Mouse (Mus musculus) C2C12 (cell line): ENCODE data around the gene Pop5. TPM values are rescaled to one million over a fixed set of nuclear protein-coding genes. Genes with fewer than 3 reads are reported as not detected.

ENCODE experiments used
- H3K27me3 ChIP-seq: one replicate; pipeline ENCODE4 v1.6.1; 2011; ENCODE audit not compliant: control insufficient read depth, insufficient read depth, insufficient read length
- H3K36me3 ChIP-seq: one replicate; pipeline ENCODE4 v1.6.1; 2011; ENCODE audit not compliant: control insufficient read depth, insufficient read depth
- H3K4me3 ChIP-seq: one replicate; pipeline ENCODE4 v1.5.1; 2011; ENCODE audit warnings: mild to moderate bottlenecking, control low read depth; ENCODE audit not compliant: poor library complexity, insufficient read depth, severe bottlenecking
- H3K79me2 ChIP-seq: one replicate; pipeline ENCODE4 v1.6.1; 2011; ENCODE audit not compliant: control insufficient read depth, insufficient read depth
- H3K79me3 ChIP-seq: one replicate; pipeline ENCODE4 v1.6.1; 2011; ENCODE audit warnings: low read depth, control low read depth
- H3ac ChIP-seq: one replicate; pipeline ENCODE3; 2011; ENCODE audit warnings: low read depth; ENCODE audit not compliant: control insufficient read depth, insufficient read length
- CEBPB ChIP-seq: IDR thresholded peaks from one replicate; pipeline ENCODE4 v1.6.1; 2011; ENCODE audit warnings: low read depth, mild to moderate bottlenecking, control low read depth, moderate library complexity
- CTCF ChIP-seq: IDR thresholded peaks from one replicate; pipeline ENCODE4 v1.5.1; 2011; ENCODE audit not compliant: control insufficient read depth, insufficient read depth, insufficient read length
- FOSL1 ChIP-seq: IDR thresholded peaks from one replicate; pipeline ENCODE4 v1.8.0; 2011; ENCODE audit warnings: mild to moderate bottlenecking, low read length; ENCODE audit not compliant: poor library complexity, insufficient read depth, severe bottlenecking
- MAX ChIP-seq: IDR thresholded peaks from one replicate; pipeline ENCODE4 v1.6.1; 2011; ENCODE audit warnings: mild to moderate bottlenecking, control low read depth
- MYOD1 ChIP-seq: IDR thresholded peaks from one replicate; pipeline ENCODE4 v1.6.1; 2011; ENCODE audit warnings: low read depth; ENCODE audit not compliant: control insufficient read depth, insufficient read length
- MYOG ChIP-seq: IDR thresholded peaks from one replicate; pipeline ENCODE4 v1.6.1; 2011; ENCODE audit not compliant: control insufficient read depth, insufficient read length; ENCODE audit errors: extremely low read depth
- USF1 ChIP-seq: IDR thresholded peaks from one replicate; pipeline ENCODE4 v1.6.1; 2011; ENCODE audit warnings: low read depth, mild to moderate bottlenecking, control low read depth, moderate library complexity
- polyA plus RNA-seq: library from polyadenylated mRNA; unstranded; fragments of >200 nt; fragmentation: generic; extraction: Trizol; gene quantifications from one replicate; pipeline ENCODE4 v1.2.1, GENCODE M21; 2012; ENCODE audit warnings: missing spikeins

Pop5 gene
- polyA plus RNA-seq, 1 experiment, result 141 TPM

- H3K4me3 ChIP-seq, result no peak overlapping the region
- no peaks in the 10 kb centered on the region for H3K27me3 ChIP-seq
- no peak overlapping the region for H3ac ChIP-seq
- H3K79me3 ChIP-seq, result peaks cover 70% of the 10 kb centered on the region
- peaks cover 77% of the 10 kb centered on the region for H3K79me2 ChIP-seq
- peaks cover 22% of the 10 kb centered on the region for H3K36me3 ChIP-seq
- TF ChIP-seq FOSL1 (no peak), USF1 (no peak)
Observed at GRCm38 (mm10) chr5:115269969-115270368, 34.3 kb downstream of the Pop5 start.

- Histone ChIP-seq H3K4me3 (peak overlapping the region; percentile 86), H3K27me3 (no peaks in the 10 kb centered on the region), H3K36me3 (peaks cover 22% of the 10 kb centered on the region), H3K79me2 (peaks cover 55% of the 10 kb centered on the region), H3ac (peak overlapping the region; percentile 91), H3K79me3 (peaks cover 49% of the 10 kb centered on the region)
- TF ChIP-seq MYOG (no peak), MAX (no peak), FOSL1 (no peak), CEBPB (no peak), MYOD1 (no peak), CTCF (no peak), USF1 (no peak)
Observed at GRCm38 (mm10) chr5:115271931-115272811, 36.5 kb downstream of the Pop5 start.

GRCm38 (mm10) chr5:115272812-115273548, 37.3 kb downstream of the Pop5 start, which contains the start of gene Rnf10:
Rnf10 (minus strand) TSS chr5:115272898.
- peaks cover 22% of the 10 kb centered on the region for H3K36me3 ChIP-seq
- H3K79me2 ChIP-seq, result peaks cover 47% of the 10 kb centered on the region
- no peaks in the 10 kb centered on the region for H3K27me3 ChIP-seq
- peak within 1 kb of the TSS; percentile 86 for H3K4me3 ChIP-seq
- TF ChIP-seq MYOG, result no peak
- TF ChIP-seq CTCF, result no peak
- TF ChIP-seq FOSL1, result no peak
- TF ChIP-seq USF1, result no peak
- TF ChIP-seq MYOD1, result no peak
- TF ChIP-seq MAX, result no peak
- TF ChIP-seq CEBPB, result no peak
- H3ac ChIP-seq, result peak within 1 kb of the TSS; percentile 91
- peaks cover 44% of the 10 kb centered on the region for H3K79me3 ChIP-seq

GRCm38 (mm10) chr5:115273549-115274135, 38.0 kb downstream of the Pop5 start:
- Histone ChIP-seq H3K27me3 (no peaks in the 10 kb centered on the region), H3K36me3 (peaks cover 16% of the 10 kb centered on the region), H3K79me2 (peaks cover 40% of the 10 kb centered on the region), H3K79me3 (peaks cover 37% of the 10 kb centered on the region), H3ac (no peak overlapping the region), H3K4me3 (no peak overlapping the region)
- TF ChIP-seq CTCF, result no peak
- TF ChIP-seq CEBPB, result no peak
- no peak for TF ChIP-seq MYOD1
- no peak for TF ChIP-seq MAX
- no peak for TF ChIP-seq USF1
- TF ChIP-seq FOSL1, result no peak
- TF ChIP-seq MYOG, result no peak

- Histone ChIP-seq H3K79me2 (peaks cover 33% of the 10 kb centered on the region), H3K27me3 (no peaks in the 10 kb centered on the region), H3K79me3 (peaks cover 30% of the 10 kb centered on the region), H3K4me3 (no peak overlapping the region), H3K36me3 (peaks cover 8% of the 10 kb centered on the region), H3ac (no peak overlapping the region)
- TF ChIP-seq CEBPB, result no peak
- no peak for TF ChIP-seq MYOD1
- no peak for TF ChIP-seq CTCF
- TF ChIP-seq MYOG, result no peak
- no peak for TF ChIP-seq MAX
- no peak for TF ChIP-seq USF1
- no peak for TF ChIP-seq FOSL1
Observed at GRCm38 (mm10) chr5:115274353-115274752, 38.7 kb downstream of the Pop5 start.
